Mouse (Mus musculus): ENCODE measurements around the gene Zfp335. TPM values are rescaled to one million over a fixed set of nuclear protein-coding genes. Genes with fewer than 3 reads are reported as not detected.
"Not testable (repeated sequence)": the region's sequence is repeated elsewhere in the genome, so short reads cannot be mapped to it uniquely, and the experiment has no call there.

Gene Zfp335
- total RNA-seq, 2 experiments from 2014 or later = 9.9 to 17.9 TPM

- no peak for ATAC-seq (replicated peaks; ENCODE audit: low FRiP score, poor library complexity, severe bottlenecking)
These were observed 37.3 kb downstream of the Zfp335 start for GRCm38 (mm10) chr2:164874239-164874769.

GRCm38 (mm10) chr2:164873621-164874020, 37.9 kb downstream of the Zfp335 start:
- ATAC-seq (replicated peaks; ENCODE audit: low FRiP score, poor library complexity, severe bottlenecking) = no peak

GRCm38 (mm10) chr2:164871602-164872303, 39.8 kb downstream of the Zfp335 start:
- no peak for ATAC-seq (replicated peaks; ENCODE audit: low FRiP score, poor library complexity, severe bottlenecking)

- ATAC-seq (replicated peaks; ENCODE audit: low FRiP score, poor library complexity, severe bottlenecking) = no peak
These were observed 43.1 kb downstream of the Zfp335 start for GRCm38 (mm10) chr2:164868491-164868890.

- ATAC-seq (replicated peaks; ENCODE audit: low FRiP score, poor library complexity, severe bottlenecking) = peak; percentile 69
These were observed 44.0 kb downstream of the Zfp335 start for GRCm38 (mm10) chr2:164867566-164867965.

- ATAC-seq (replicated peaks; ENCODE audit: low FRiP score, poor library complexity, severe bottlenecking) = 0 out of 2 replicates have a peak, but pooled peaks have one; percentile 8
These were observed 44.6 kb downstream of the Zfp335 start for GRCm38 (mm10) chr2:164866741-164867551.

- no peak for ATAC-seq (replicated peaks; ENCODE audit: low FRiP score, poor library complexity, severe bottlenecking)
These were observed 47.0 kb downstream of the Zfp335 start for GRCm38 (mm10) chr2:164864593-164864992.

- ATAC-seq (replicated peaks; ENCODE audit: low FRiP score, poor library complexity, severe bottlenecking) = not testable (repeated sequence)
These were observed 48.1 kb downstream of the Zfp335 start for GRCm38 (mm10) chr2:164863411-164863810.

GRCm38 (mm10) chr2:164862179-164862861, 49.2 kb downstream of the Zfp335 start:
- no peak for ATAC-seq (replicated peaks; ENCODE audit: low FRiP score, poor library complexity, severe bottlenecking)

GRCm38 (mm10) chr2:164861094-164861493, 50.5 kb downstream of the Zfp335 start:
- ATAC-seq (replicated peaks; ENCODE audit: low FRiP score, poor library complexity, severe bottlenecking) = no peak

GRCm38 (mm10) chr2:164859640-164860432, 51.7 kb downstream of the Zfp335 start:
- ATAC-seq (replicated peaks; ENCODE audit: low FRiP score, poor library complexity, severe bottlenecking) = no peak

GRCm38 (mm10) chr2:164859155-164859554, 52.4 kb downstream of the Zfp335 start:
- no peak for ATAC-seq (replicated peaks; ENCODE audit: low FRiP score, poor library complexity, severe bottlenecking)

GRCm38 (mm10) chr2:164857842-164858553, 53.6 kb downstream of the Zfp335 start:
- no peak for ATAC-seq (replicated peaks; ENCODE audit: low FRiP score, poor library complexity, severe bottlenecking)

GRCm38 (mm10) chr2:164857101-164857821, 54.3 kb downstream of the Zfp335 start, which contains the start of gene Pltp:
Pltp (minus strand) TSS chr2:164857711.
- no peak for ATAC-seq (replicated peaks; ENCODE audit: low FRiP score, poor library complexity, severe bottlenecking)

- ATAC-seq (replicated peaks; ENCODE audit: low FRiP score, poor library complexity, severe bottlenecking) = no peak
These were observed 55.1 kb downstream of the Zfp335 start for GRCm38 (mm10) chr2:164856309-164857100.

GRCm38 (mm10) chr2:164855572-164855971, 56.0 kb downstream of the Zfp335 start:
- ATAC-seq (replicated peaks; ENCODE audit: low FRiP score, poor library complexity, severe bottlenecking) = not testable (repeated sequence)

GRCm38 (mm10) chr2:164850061-164850460, 61.5 kb downstream of the Zfp335 start:
- ATAC-seq (replicated peaks; ENCODE audit: low FRiP score, poor library complexity, severe bottlenecking) = no peak

Data from erythroblast, adult 5-6 weeks (primary cell).